Mouse (Mus musculus): ENCODE measurements around the gene Bin2.

GRCm38 (mm10) chr15:100616221-100616620, 53.1 kb downstream of the Bin2 start:
- TF ChIP-seq CTCF (IDR thresholded peaks at IDR 0.05; ENCODE audit: low read depth) (no peak), EP300 (IDR thresholded peaks at IDR 0.05; ENCODE audit: low read depth) (no peak)
